Mouse (Mus musculus) liver, postnatal 0 days (tissue): ENCODE data around the gene Klk7. TPM values are rescaled to one million over a fixed set of nuclear protein-coding genes. Genes with fewer than 3 reads are reported as not detected.

Experiments
- ATAC-seq: fragments of 200-750 bp; cut with Nextera tagmentation; 2 replicates; pipeline ENCODE4 v1.8.0; 2017; ENCODE audit warnings: mild to moderate bottlenecking, moderate library complexity
- DNase-seq: peaks from one replicate; pipeline ENCODE4 v3.0.0-alpha.2; 2016
- H3K27ac ChIP-seq: fragments of 300-500 bp; sonication (generic); 2 replicates; pipeline ENCODE4 v1.5.1; 2014; ENCODE audit warnings: antibody characterized with exemption, moderate library complexity, mild to moderate bottlenecking, low read depth
- H3K27me3 ChIP-seq: fragments of 300-500 bp; sonication (generic); 2 replicates; pipeline ENCODE4 v1.6.1; 2014; ENCODE audit warnings: low read length, control low read depth, mixed read lengths; ENCODE audit not compliant: insufficient read depth
- H3K36me3 ChIP-seq: fragments of 300-500 bp; sonication (generic); replicated peaks from 2 replicates; pipeline ENCODE4 v1.6.1; 2014; ENCODE audit warnings: mild to moderate bottlenecking, control low read depth, low read length, moderate library complexity, mixed read lengths; ENCODE audit not compliant: insufficient read depth
- H3K4me1 ChIP-seq: fragments of 300-500 bp; sonication (generic); 2 replicates; pipeline ENCODE4 v1.6.1; 2014; ENCODE audit warnings: antibody characterized with exemption, mild to moderate bottlenecking, control low read depth; ENCODE audit not compliant: insufficient read depth
- H3K4me2 ChIP-seq: fragments of 300-500 bp; sonication (generic); 2 replicates; pipeline ENCODE4 v1.6.1; 2014; ENCODE audit warnings: low read depth, mild to moderate bottlenecking, low read length, moderate library complexity, mixed read lengths
- H3K4me3 ChIP-seq: fragments of 300-500 bp; sonication (generic); 2 replicates; pipeline ENCODE4 v1.5.1; 2014; ENCODE audit warnings: low read depth, low read length
- H3K9ac ChIP-seq: fragments of 300-500 bp; sonication (generic); replicated peaks from 2 replicates; pipeline ENCODE4 v1.6.1; 2014; ENCODE audit warnings: mild to moderate bottlenecking, moderate library complexity
- H3K9me3 ChIP-seq: fragments of 300-500 bp; sonication (generic); 2 replicates; pipeline ENCODE4 v1.6.1; 2016; ENCODE audit warnings: mild to moderate bottlenecking, control low read depth, low read length, mixed read lengths
- CTCF ChIP-seq: sonication (generic); IDR thresholded peaks from 2 replicates; pipeline ENCODE4 v1.5.1; 2016; ENCODE audit warnings: antibody characterized with exemption, low read depth
- EP300 ChIP-seq: IDR thresholded peaks from 2 replicates; pipeline ENCODE4 v1.6.1; 2016; ENCODE audit warnings: antibody characterized with exemption, low read depth, mild to moderate bottlenecking
- WGBS: fragments of 180-500 bp; shearing (Covaris S2); extraction: QIAGEN DNeasy Blood & Tissue Kit; methylation state at CpG from one replicate; pipeline ENCODE4 v1.1.7; 2014; ENCODE audit not compliant: insufficient replicate concordance; 5-methylcytosine and 5-hydroxymethylcytosine counted together
- polyA plus RNA-seq: library from polyadenylated mRNA; unstranded; fragments of >200 nt; fragmentation: Nextera tagmentation; extraction: Ambion mirVana; gene quantifications from 2 replicates; pipeline ENCODE4 v1.2.1, GENCODE M21; 2015

The Klk7 gene
- polyA plus RNA-seq, 1 experiment from 2014 or later, result not detected

DNA sequence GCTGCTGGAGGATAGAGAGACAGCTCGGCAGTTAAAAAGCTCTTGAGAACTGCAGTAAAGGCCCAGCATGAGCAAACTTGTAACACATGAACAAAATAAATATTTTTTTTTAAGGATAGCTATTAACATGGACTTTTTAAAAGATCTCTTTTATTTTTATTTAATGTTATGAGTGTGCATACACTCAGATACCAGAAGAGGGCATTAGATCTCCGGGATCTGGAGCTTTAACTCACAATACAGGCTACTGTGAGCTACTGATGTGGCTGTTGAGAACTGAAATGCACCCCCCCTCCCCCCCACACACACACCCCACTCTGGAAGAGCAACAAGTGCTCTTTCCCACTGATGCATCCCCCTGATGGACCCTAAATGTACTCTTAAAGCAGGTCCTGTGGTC is 21.8 kb upstream of the Klk7 start:
- DNase-seq, result no peak
- Histone ChIP-seq H3K27me3 (no peaks in the 10 kb centered on the region), H3K9me3 (no peaks in the 10 kb centered on the region), H3K27ac (no peak overlapping the region), H3K4me3 (no peak overlapping the region), H3K9ac (no peak overlapping the region), H3K36me3 (no peaks in the 10 kb centered on the region), H3K4me2 (no peak overlapping the region), H3K4me1 (no peaks in the 10 kb centered on the region)
- ATAC-seq, result no peak
- WGBS, result 55% methylated on average over 2 of the region's 2 CpGs
- no peak for TF ChIP-seq EP300
- TF ChIP-seq CTCF, result 0 out of 2 replicates have a peak, but pooled peaks have one; percentile 2

GRCm38 (mm10) chr7:43791591-43791990 is 19.5 kb upstream of the Klk7 start, which contains the start of gene Klk9:
TSS of gene Klk9 (plus strand) at chr7:43791891.
- no peaks in the 10 kb centered on the region for H3K36me3 ChIP-seq
- H3K4me3 ChIP-seq, result no peak within 1 kb of the TSS
- no peaks in the 10 kb centered on the region for H3K9me3 ChIP-seq
- WGBS, result 58% methylated on average over 7 of the region's 7 CpGs
- no peak for TF ChIP-seq CTCF
- TF ChIP-seq EP300, result no peak
- H3K9ac ChIP-seq, result no peak within 1 kb of the TSS
- no peak within 1 kb of the TSS for H3K4me2 ChIP-seq
- H3K27me3 ChIP-seq, result peaks cover 8% of the 10 kb centered on the region
- H3K27ac ChIP-seq, result no peak within 1 kb of the TSS
- H3K4me1 ChIP-seq, result peaks cover 3% of the 10 kb centered on the region
- DNase-seq, result no peak
- no peak for ATAC-seq

DNA sequence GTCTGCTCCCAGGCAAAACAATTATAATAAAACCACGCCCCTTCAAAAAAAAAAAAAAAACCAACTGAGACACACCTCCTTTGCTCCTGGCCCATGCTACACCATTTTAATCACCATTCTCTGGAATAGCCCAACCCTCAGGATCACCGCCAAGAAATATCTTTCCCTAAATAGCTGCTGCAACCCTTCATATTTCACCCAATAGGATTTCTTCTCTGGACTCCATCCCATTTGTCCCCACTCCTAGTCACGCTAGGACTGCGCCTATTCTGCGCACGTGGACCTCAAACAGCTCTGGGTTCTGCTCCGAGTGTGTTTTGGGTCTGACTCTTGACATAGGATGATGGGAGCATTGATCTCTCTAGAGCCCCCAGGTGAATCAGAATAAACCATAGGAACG is 14.7 kb upstream of the Klk7 start:
- Histone ChIP-seq H3K4me3 (peak overlapping the region; percentile 39; the same call in 1 of the 2 replicates), H3K36me3 (no peaks in the 10 kb centered on the region), H3K9ac (no peak overlapping the region), H3K4me2 (peak overlapping the region; percentile 75; the same call in 1 of the 2 replicates), H3K9me3 (no peaks in the 10 kb centered on the region), H3K4me1 (peaks cover 10% of the 10 kb centered on the region), H3K27ac (no peak overlapping the region), H3K27me3 (peaks cover 21% of the 10 kb centered on the region)
- no peak for ATAC-seq
- TF ChIP-seq EP300 (no peak), CTCF (no peak)
- DNase-seq, result no peak
- 11% methylated on average over 8 of the region's 8 CpGs for WGBS

- WGBS, result under 1% methylated on average over 28 of the region's 28 CpGs
- DNase-seq (peak; percentile 27), ATAC-seq (peak; percentile 10; the same call in 1 of the 2 replicates)
These were observed 13.7 kb upstream of the Klk7 start, which contains the start of gene Klk8 for GRCm38 (mm10) chr7:43797333-43797769. TSS of gene Klk8 (plus strand) at chr7:43797577.

DNA sequence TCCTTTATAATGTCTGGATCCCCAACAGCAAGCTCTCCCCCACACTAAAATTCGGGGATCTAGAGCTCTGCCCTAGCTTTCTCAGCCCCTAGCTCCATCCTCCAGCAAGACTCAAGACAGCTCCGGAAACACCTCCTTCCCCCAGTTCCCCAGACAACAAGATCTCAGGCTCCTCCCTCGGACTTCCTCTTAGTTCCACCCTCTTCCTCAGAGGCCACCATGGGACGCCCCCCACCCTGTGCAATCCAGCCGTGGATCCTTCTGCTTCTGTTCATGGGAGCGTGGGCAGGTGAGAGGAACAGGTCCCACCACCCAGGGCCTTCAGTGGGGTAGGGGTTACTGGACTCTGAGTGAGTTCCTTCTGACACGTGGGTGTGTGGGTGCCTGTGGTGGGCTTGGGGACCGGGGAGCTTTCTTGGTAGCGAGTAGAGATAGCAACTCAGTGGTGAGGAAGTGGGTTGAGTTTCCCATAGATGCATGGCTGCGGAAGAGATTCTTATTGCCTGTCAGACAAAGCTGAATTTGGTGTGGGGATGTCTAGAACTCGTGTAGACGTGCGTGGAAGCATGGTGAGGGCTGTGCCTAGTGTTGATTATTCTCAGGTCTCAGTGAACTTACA is 13.1 kb upstream of the Klk7 start:
- Histone ChIP-seq H3K27me3 (peaks cover 21% of the 10 kb centered on the region), H3K4me3 (peak overlapping the region; percentile 39), H3K9ac (no peak overlapping the region), H3K9me3 (no peaks in the 10 kb centered on the region), H3K36me3 (no peaks in the 10 kb centered on the region), H3K4me1 (peaks cover 10% of the 10 kb centered on the region), H3K27ac (no peak overlapping the region), H3K4me2 (peak overlapping the region; percentile 75)
- ATAC-seq (no peak), DNase-seq (no peak)
- WGBS, result 12% methylated on average over 13 of the region's 13 CpGs
- no peak for TF ChIP-seq CTCF
- TF ChIP-seq EP300, result no peak

More at GRCm38 (mm10) chr7:43797333-43797769, 13.7 kb upstream of the Klk7 start, which contains the start of gene Klk8:
- TF ChIP-seq CTCF (no peak), EP300 (no peak)
- H3K9ac ChIP-seq, result no peak within 1 kb of the TSS
- H3K27ac ChIP-seq, result no peak within 1 kb of the TSS
- peaks cover 21% of the 10 kb centered on the region for H3K27me3 ChIP-seq
- no peaks in the 10 kb centered on the region for H3K36me3 ChIP-seq
- no peaks in the 10 kb centered on the region for H3K9me3 ChIP-seq
- peak within 1 kb of the TSS; percentile 39 for H3K4me3 ChIP-seq
- peak within 1 kb of the TSS; percentile 75 for H3K4me2 ChIP-seq
- peaks cover 10% of the 10 kb centered on the region for H3K4me1 ChIP-seq

GRCm38 (mm10) chr7:43799876-43800275 is 11.2 kb upstream of the Klk7 start:
- Histone ChIP-seq H3K4me3 (no peak overlapping the region), H3K9ac (no peak overlapping the region), H3K27me3 (peaks cover 21% of the 10 kb centered on the region), H3K36me3 (no peaks in the 10 kb centered on the region), H3K27ac (no peak overlapping the region), H3K4me2 (no peak overlapping the region), H3K9me3 (no peaks in the 10 kb centered on the region), H3K4me1 (peaks cover 10% of the 10 kb centered on the region)
- WGBS, result 60% methylated on average over 7 of the region's 7 CpGs
- DNase-seq, result no peak
- ATAC-seq, result no peak
- TF ChIP-seq CTCF (no peak), EP300 (no peak)
